Mouse (Mus musculus) thymus, adult 2 months (tissue): ENCODE measurements around the gene Rap1gap2. TPM values are rescaled to one million over a fixed set of nuclear protein-coding genes. Genes with fewer than 3 reads are reported as not detected.
A peak's percentile ranks its signal among the peaks of the same experiment; 100 is the strongest.

Experiments
- DNase-seq: peaks from one replicate; pipeline ENCODE4 v3.0.0; 2021
- H3K27ac ChIP-seq: fragments of 200-500 bp; 2 replicates; pipeline ENCODE4 v1.5.1; 2012; ENCODE audit warnings: low read length, control low read depth; ENCODE audit not compliant: control insufficient read depth, insufficient read depth
- H3K27me3 ChIP-seq: fragments of 200-500 bp; 2 replicates; pipeline ENCODE4 v1.6.1; 2012; ENCODE audit warnings: mild to moderate bottlenecking, low read length, moderate library complexity, mixed read lengths; ENCODE audit not compliant: control insufficient read depth, insufficient read depth
- H3K36me3 ChIP-seq: fragments of 200-500 bp; 2 replicates; pipeline ENCODE4 v1.6.1; 2012; ENCODE audit warnings: mild to moderate bottlenecking, low read length, moderate library complexity; ENCODE audit not compliant: control insufficient read depth, insufficient read depth
- H3K4me1 ChIP-seq: fragments of 200-500 bp; replicated peaks from 2 replicates; pipeline ENCODE4 v1.6.1; 2012; ENCODE audit warnings: low read length; ENCODE audit not compliant: control insufficient read depth, insufficient read depth
- H3K4me3 ChIP-seq: fragments of 200-500 bp; 2 replicates; pipeline ENCODE4 v1.5.1; 2012; ENCODE audit warnings: mild to moderate bottlenecking, low read length, control low read depth, moderate library complexity; ENCODE audit not compliant: control insufficient read depth, insufficient read depth
- CTCF ChIP-seq: fragments of 200-500 bp; IDR thresholded peaks from 2 replicates; pipeline ENCODE4 v1.5.1; 2012; ENCODE audit warnings: mild to moderate bottlenecking, control low read depth, low read length, moderate library complexity, borderline replicate concordance; ENCODE audit not compliant: control insufficient read depth, poor library complexity, insufficient read depth; ENCODE audit errors: extremely low read depth
- POLR2A ChIP-seq: fragments of 200-500 bp; IDR thresholded peaks from 2 replicates; pipeline ENCODE4 v1.6.1; 2012; ENCODE audit warnings: mild to moderate bottlenecking, low read length, control low read depth, moderate library complexity; ENCODE audit not compliant: control insufficient read depth, poor library complexity, insufficient read depth; ENCODE audit errors: extremely low read depth
- WGBS: fragments of 180-500 bp; shearing (Covaris S2); methylation state at CpG from one replicate; pipeline ENCODE4 v1.1.7; 2018; 5-methylcytosine and 5-hydroxymethylcytosine counted together
- polyA plus RNA-seq: library from polyadenylated mRNA; depleted of rRNA; stranded (reverse); fragments of >200 nt; gene quantifications from 2 replicates; pipeline ENCODE4 v1.2.3, GENCODE M21; 2012

Rap1gap2 gene
- polyA plus RNA-seq, 1 experiment: 7.0 TPM

DNA sequence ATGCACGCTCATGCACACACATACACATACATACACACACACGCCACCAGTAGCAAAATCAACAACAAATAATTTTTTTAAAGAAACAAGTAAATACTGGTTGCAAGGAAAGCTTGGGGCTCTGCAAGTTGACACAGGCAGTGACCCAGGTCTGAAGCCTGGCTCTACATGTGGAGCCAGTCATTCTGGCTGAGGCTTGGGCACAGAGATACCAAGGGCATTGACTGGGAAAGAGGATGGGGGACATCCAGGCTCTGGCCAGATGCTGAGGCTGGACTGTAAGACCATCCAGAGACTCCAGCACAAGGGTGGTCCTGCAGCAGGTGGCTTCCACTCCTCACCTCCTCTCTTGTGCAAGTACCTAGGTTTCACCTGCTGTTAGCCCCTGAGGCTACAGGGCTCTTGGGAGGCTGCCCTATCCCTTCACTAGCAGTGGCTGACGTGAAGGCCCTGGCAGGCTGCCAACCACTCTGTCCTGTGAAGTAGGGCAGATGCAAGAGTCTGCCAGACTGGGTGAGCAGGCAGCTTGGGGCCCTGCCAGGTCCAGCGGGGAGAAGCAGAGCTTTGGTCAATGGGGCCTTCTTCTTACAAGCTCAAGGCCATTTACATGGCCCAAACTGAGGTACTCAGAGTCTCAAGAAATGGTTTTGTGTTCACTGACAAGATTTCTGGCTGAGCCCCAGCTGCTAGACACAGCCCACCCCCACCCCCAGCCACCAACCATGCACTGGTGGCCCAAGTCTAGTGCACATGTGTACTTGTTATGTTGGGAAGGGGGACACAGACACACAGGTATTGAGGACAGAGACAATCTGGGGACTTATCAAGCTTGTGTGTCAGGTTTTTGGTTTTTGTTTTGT lies 201.9 kb downstream of the Rap1gap2 start:
- Histone ChIP-seq H3K4me1 (peaks cover 19% of the 10 kb centered on the region), H3K27me3 (no peaks in the 10 kb centered on the region), H3K4me3 (no peak overlapping the region), H3K27ac (no peak overlapping the region), H3K36me3 (no peaks in the 10 kb centered on the region)
- peak; percentile 25 for DNase-seq
- TF ChIP-seq POLR2A (no peak), CTCF (no peak)
- 56% methylated on average over 4 of the region's 4 CpGs for WGBS

DNA sequence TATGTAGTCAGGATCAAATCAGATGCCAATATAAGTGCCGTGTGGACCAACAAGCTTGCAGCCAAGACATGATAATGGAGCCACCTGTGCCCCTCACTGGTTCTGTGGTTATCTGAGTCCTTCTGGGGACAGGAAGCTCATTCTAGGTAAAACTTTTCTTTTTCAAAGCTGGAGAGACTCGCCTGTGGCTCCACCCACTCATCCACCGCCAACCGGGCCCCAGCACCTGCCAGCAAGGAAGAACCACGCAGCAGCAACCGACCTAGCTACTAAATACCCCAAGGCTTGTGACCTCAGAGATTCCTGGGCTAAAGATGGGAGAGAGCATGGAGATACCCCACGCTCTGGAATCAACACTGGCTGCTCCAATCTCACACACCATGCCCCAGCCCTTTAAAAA lies 205.5 kb downstream of the Rap1gap2 start:
- H3K27me3 ChIP-seq: no peaks in the 10 kb centered on the region
- TF ChIP-seq POLR2A (no peak), CTCF (no peak)
- 17% methylated on average over 7 of the region's 7 CpGs for WGBS
- peaks cover 19% of the 10 kb centered on the region for H3K4me1 ChIP-seq
- peak; percentile 43 for DNase-seq
- H3K4me3 ChIP-seq: no peak overlapping the region
- H3K36me3 ChIP-seq: no peaks in the 10 kb centered on the region
- H3K27ac ChIP-seq: no peak overlapping the region

DNA sequence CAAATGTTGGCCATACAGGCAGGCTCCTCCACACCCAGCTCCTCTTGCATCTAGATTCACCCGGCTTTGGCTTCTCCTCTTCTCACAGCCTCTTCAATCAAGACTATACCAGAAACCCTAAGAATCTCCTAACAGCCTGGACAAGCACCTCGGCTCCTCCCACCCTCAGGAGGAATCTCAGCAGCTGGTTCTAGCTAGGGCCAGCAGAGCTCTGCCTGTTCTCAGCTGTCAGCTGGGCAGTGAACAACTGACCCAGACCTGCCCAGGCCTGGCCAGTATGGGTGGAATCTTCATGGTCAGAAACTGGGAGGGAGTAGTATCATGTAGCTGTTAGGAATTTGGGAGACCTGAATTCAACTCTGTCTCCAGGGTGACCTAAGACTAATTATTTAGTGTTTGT lies 206.5 kb downstream of the Rap1gap2 start:
- H3K27ac ChIP-seq: no peak overlapping the region
- no peaks in the 10 kb centered on the region for H3K36me3 ChIP-seq
- peaks cover 19% of the 10 kb centered on the region for H3K4me1 ChIP-seq
- H3K27me3 ChIP-seq: no peaks in the 10 kb centered on the region
- no peak for TF ChIP-seq POLR2A
- TF ChIP-seq CTCF: no peak
- no peak for DNase-seq
- WGBS: 78% methylated on average over 2 of the region's 2 CpGs
- no peak overlapping the region for H3K4me3 ChIP-seq

DNA sequence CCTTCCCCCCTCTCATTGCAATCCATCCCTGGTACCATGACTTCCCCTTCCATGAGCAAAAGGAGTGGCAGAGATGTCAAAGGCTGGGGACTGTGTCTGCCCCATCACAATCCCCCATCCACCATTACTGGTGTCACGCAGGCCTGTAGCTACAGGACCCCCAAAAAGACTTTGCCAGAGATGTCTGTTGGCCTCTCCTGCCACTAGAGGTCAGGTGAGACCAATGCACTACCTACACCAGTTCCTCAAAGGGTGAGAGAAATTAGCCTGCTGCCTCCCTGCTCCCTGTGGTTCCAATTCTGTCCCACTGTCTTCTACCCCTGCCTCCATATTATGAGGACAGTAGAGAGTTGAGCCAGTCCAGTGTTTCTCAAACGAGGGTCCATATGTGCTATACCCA lies 208.6 kb downstream of the Rap1gap2 start:
- 43% methylated on average over 2 of the region's 2 CpGs for WGBS
- no peak overlapping the region for H3K4me3 ChIP-seq
- peaks cover 12% of the 10 kb centered on the region for H3K4me1 ChIP-seq
- no peaks in the 10 kb centered on the region for H3K27me3 ChIP-seq
- H3K36me3 ChIP-seq: no peaks in the 10 kb centered on the region
- peak; percentile 35 for DNase-seq
- H3K27ac ChIP-seq: no peak overlapping the region
- TF ChIP-seq POLR2A: no peak
- no peak for TF ChIP-seq CTCF

DNA sequence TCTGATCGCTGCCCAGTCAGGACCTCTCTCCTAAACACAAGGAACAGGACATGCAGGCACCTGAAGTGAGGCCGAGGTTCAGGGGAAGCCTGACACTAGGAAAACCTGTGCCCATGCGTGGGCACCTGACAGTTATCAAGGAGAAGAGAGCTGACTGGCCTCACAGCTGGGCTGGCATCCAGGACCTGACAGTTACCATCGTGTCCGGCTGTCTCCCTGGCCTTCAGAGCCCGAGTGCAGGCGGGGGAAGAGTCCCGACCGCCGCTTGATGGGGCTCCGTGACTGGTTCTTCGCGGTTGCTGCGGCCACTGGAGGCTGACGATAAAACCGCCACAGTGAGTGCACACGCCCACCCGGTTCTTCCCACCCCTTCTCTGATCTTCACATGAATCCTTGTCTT lies 215.1 kb downstream of the Rap1gap2 start:
- H3K4me3 ChIP-seq: no peak overlapping the region
- H3K27me3 ChIP-seq: no peaks in the 10 kb centered on the region
- TF ChIP-seq POLR2A: no peak
- no peak for TF ChIP-seq CTCF
- H3K36me3 ChIP-seq: no peaks in the 10 kb centered on the region
- DNase-seq: no peak
- no peak overlapping the region for H3K27ac ChIP-seq
- H3K4me1 ChIP-seq: no peaks in the 10 kb centered on the region
- 91% methylated on average over 18 of the region's 18 CpGs for WGBS

DNA sequence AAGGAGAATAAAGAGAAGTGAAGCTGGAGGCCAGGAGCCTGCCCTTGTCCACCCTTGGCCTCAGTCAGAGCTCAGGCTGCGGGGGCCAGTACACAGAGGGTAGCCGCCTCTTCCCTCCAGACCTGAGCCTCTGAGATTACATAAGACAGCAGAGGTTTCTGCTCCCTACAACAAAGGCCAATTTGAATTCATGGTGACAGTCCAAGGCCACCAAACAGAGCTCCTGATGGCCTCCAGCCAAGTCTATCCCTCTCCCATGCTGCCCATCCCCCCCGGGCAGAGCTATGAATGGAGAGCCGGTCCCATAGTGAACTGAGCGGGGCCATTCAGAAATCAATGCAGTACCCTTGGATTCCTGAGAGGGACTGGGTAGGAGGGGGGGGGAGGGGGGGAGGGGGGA lies 217.2 kb downstream of the Rap1gap2 start:
- no peak for TF ChIP-seq CTCF
- TF ChIP-seq POLR2A: no peak
- Histone ChIP-seq H3K4me3 (no peak overlapping the region), H3K27me3 (no peaks in the 10 kb centered on the region), H3K27ac (no peak overlapping the region), H3K36me3 (no peaks in the 10 kb centered on the region), H3K4me1 (no peaks in the 10 kb centered on the region)
- DNase-seq: no peak
- WGBS: 92% methylated on average over 5 of the region's 5 CpGs
